16 mouse cellular contexts compared by ENCODE assay signal in genomic region chr7:131855641-131856040, GRCm38 (mm10).
"Had no signal": no experiment of that assay in that cellular context is flagged by ENCODE, and none has a peak within 500 bp of the region (broad histone marks: within the 10 kb centered on the region; RNA-seq: fewer than 3 reads in every experiment).

No protein-coding gene starts in this region.

- H3K9me3 ChIP-seq: intestine, embryonic 15.5 days; kidney, embryonic 15.5 days; limb, embryonic 13.5 days; liver, embryonic 15.5 days; midbrain, embryonic 10.5 days; midbrain, embryonic 15.5 days had no signal

- H3K36me3 ChIP-seq: intestine, embryonic 15.5 days; kidney, embryonic 15.5 days; limb, embryonic 13.5 days; liver, embryonic 15.5 days; midbrain, embryonic 10.5 days; midbrain, embryonic 15.5 days; neural tube, embryonic 12.5 days had no signal

- H3K27ac ChIP-seq: intestine, embryonic 15.5 days; kidney, embryonic 15.5 days; limb, embryonic 13.5 days; liver, embryonic 15.5 days; midbrain, embryonic 10.5 days; midbrain, embryonic 15.5 days; neural tube, embryonic 12.5 days had no signal

- H3K9ac ChIP-seq: intestine, embryonic 15.5 days; kidney, embryonic 15.5 days; limb, embryonic 13.5 days; liver, embryonic 15.5 days; midbrain, embryonic 15.5 days; neural tube, embryonic 12.5 days had no signal

- H3K27me3 ChIP-seq: intestine, embryonic 15.5 days; kidney, embryonic 15.5 days; liver, embryonic 15.5 days had no signal

- DNase-seq: kidney, adult 2 months; kidney, postnatal 14 days; lung, adult 2 months; lung, postnatal 4 days; retina, postnatal 1 day; right cerebral cortex, postnatal 4 days; spleen, adult 18-20 months; thymus, postnatal 36 days had no signal

- H3K4me2 ChIP-seq: intestine, embryonic 15.5 days; kidney, embryonic 15.5 days; limb, embryonic 13.5 days; liver, embryonic 15.5 days; midbrain, embryonic 15.5 days; neural tube, embryonic 12.5 days had no signal

- H3K4me3 ChIP-seq: intestine, embryonic 15.5 days; kidney, embryonic 15.5 days; limb, embryonic 13.5 days; liver, embryonic 15.5 days; midbrain, embryonic 10.5 days; midbrain, embryonic 15.5 days; neural tube, embryonic 12.5 days had no signal

- ATAC-seq: intestine, embryonic 15.5 days; lung, postnatal 0 days; midbrain, embryonic 15.5 days had no signal

- H3K4me1 ChIP-seq: intestine, embryonic 15.5 days; kidney, embryonic 15.5 days; limb, embryonic 13.5 days; liver, embryonic 15.5 days had no signal
